Mouse (Mus musculus): Measurements from ENCODE around the gene Baz2b.

- TF ChIP-seq CTCF (IDR thresholded peaks at IDR 0.05; ENCODE audit: low read depth), result no peak
- no peak for TF ChIP-seq EP300 (IDR thresholded peaks at IDR 0.05; ENCODE audit: low read depth)
Measured at GRCm38 (mm10) chr2:59973962-59974361, 235.7 kb downstream of the Baz2b start.

All from liver, postnatal 0 days (tissue).